Mouse (Mus musculus) G1E-ER4 (cell line): ENCODE results near the gene Defa35. TPM values are rescaled to one million over a fixed set of nuclear protein-coding genes. Genes with fewer than 3 reads are reported as not detected.
"Not testable (repeated sequence)": the region's sequence is repeated elsewhere in the genome, so short reads cannot be mapped to it uniquely, and the experiment has no call there.

Experiments
- GATA1 ChIP-seq: IDR thresholded peaks from one replicate; pipeline ENCODE4 v1.8.0; 2012; ENCODE audit warnings: low read length, inconsistent platforms
- polyA plus RNA-seq: library from polyadenylated mRNA; stranded (reverse); fragments of >175 nt; gene quantifications from 2 replicates; pipeline ENCODE4 v1.2.3, GENCODE M21; 2012

The Defa35 gene
- not detected in 2 replicates for polyA plus RNA-seq

- TF ChIP-seq GATA1: not testable (repeated sequence)
Observed at GRCm38 (mm10) chr8:21064738-21065137, at the start of gene Defa35. Defa35 (plus strand) TSS chr8:21065038.

DNA sequence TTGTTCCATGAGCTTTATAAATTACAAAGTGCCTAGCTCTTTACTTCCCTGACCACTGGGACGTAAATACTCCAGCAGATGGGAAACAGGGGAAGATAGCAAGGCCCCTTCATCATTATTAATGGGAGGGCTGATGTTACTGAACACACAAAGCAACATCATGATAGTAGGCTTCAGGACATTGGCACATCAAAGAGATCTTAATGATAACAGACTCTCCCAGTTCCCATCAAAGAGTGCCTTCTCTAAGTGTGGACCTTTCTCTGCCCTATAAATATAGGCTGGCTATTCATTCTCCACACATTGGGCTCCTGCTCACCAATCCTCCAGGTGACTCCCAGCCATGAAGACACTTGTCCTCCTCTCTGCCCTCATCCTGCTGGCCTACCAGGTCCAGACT, 39.6 kb upstream of the Defa35 start, which contains the start of gene Defa21:
Defa21 (plus strand) TSS at position 301 of the 400 bp plus-strand sequence.
- not testable (repeated sequence) for TF ChIP-seq GATA1

DNA sequence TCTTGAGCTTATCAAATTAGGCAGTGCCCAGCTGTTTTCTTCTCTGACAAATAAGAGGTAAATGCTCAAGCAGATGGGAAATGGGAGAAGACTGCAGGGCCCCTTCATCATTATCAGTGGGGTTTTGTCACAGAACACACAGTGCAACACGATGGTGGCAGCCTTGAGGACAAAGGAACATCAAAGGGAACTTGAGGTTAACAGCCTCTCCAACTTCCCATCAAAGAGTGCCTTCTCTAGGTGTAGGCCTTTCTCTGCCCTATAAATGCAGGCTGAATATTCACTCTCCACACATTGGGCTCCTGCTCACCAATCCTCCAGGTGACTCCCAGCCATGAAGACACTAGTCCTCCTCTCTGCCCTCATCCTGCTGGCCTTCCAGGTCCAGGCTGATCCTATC, 10.1 kb upstream of the Defa35 start, which contains the start of gene Defa23:
Defa23 (plus strand) TSS at position 301 of the 400 bp plus-strand sequence.
- TF ChIP-seq GATA1: not testable (repeated sequence)

DNA sequence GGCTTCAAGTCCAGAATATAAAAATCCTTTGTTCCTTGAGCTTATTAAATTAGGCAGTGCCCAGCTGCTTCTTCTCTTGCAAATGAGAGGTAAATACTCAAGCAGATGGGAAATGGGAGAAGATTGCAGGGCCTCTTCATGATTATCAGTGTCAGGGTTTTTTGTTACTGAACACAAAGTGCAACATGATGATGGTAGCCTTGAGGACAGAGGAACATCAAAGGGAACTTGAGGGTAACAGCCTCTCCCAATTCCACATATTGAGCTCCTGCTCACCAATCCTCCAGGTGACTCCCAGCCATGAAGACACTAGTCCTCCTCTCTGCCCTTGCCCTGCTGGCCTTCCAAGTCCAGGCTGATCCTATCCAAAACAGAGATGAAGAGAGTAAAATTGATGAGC, 19.3 kb downstream of the Defa35 start, which contains the start of gene Defa25:
Defa25 (plus strand) TSS at position 301 of the 400 bp plus-strand sequence.
- not testable (repeated sequence) for TF ChIP-seq GATA1

- TF ChIP-seq GATA1: no peak
Observed at GRCm38 (mm10) chr8:21093106-21093505, 28.3 kb downstream of the Defa35 start.

DNA sequence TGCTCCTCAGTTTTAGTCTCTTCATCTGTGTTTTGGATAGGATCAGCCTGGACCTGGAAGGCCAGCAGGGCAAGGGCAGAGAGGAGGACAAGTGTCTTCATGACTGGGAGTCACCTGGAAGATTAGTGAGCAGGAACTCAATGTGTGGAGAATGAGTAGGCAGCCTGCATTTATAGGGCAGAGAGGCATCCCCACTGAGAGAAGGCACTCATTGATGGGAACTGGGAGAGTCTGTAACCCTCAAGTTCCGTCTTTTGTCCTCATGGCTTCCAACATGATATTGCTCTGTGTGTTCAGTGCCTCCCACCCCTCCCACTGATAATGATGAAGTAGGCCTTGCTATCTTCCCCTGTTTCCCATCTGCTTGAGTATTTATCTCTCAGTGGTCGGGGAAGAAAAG, 31.1 kb downstream of the Defa35 start, which contains the start of gene Gm14851:
Gm14851 (minus strand) TSS at position 101 of the 400 bp plus-strand sequence.
- not testable (repeated sequence) for TF ChIP-seq GATA1

Other genes starting within 250 kb of the Defa35 start
- not detected in 2 replicates for gene Defb33, start 172.4 kb upstream of the Defa35 start, polyA plus RNA-seq
- not detected in 2 replicates for gene Gm15056, start 162.4 kb upstream of the Defa35 start, polyA plus RNA-seq
- not detected in 2 replicates for gene Gm6040, start 143.0 kb upstream of the Defa35 start, polyA plus RNA-seq
- gene AY761185, start 120.3 kb upstream of the Defa35 start, polyA plus RNA-seq: not detected in 2 replicates
- gene Defa21, start 39.5 kb upstream of the Defa35 start, polyA plus RNA-seq: not detected in 2 replicates
- gene Defa23, start 10.0 kb upstream of the Defa35 start, polyA plus RNA-seq: not detected in 2 replicates
- gene Defa25, start 19.4 kb downstream of the Defa35 start, polyA plus RNA-seq: not detected in 2 replicates
- gene Gm14851, start 31.0 kb downstream of the Defa35 start, polyA plus RNA-seq: not detected in 2 replicates
- gene Defa30, start 69.6 kb downstream of the Defa35 start, polyA plus RNA-seq: not detected in 2 replicates
- gene Defa22, start 97.2 kb downstream of the Defa35 start, polyA plus RNA-seq: not detected in 2 replicates
- not detected in 2 replicates for gene Defa31, start 126.6 kb downstream of the Defa35 start, polyA plus RNA-seq
- not detected in 2 replicates for gene Gm15293, start 136.5 kb downstream of the Defa35 start, polyA plus RNA-seq
- not detected in 2 replicates for gene Gm15292, start 184.7 kb downstream of the Defa35 start, polyA plus RNA-seq